Mouse (Mus musculus) hematopoietic multipotent progenitor cell, adult 10-12 weeks (in vitro differentiated cells): ENCODE data around the gene Zfp85. TPM values are rescaled to one million over a fixed set of nuclear protein-coding genes. Genes with fewer than 3 reads are reported as not detected.

Source experiments
- polyA plus RNA-seq: library from polyadenylated mRNA; stranded (reverse); fragments of >175 nt; gene quantifications from 2 replicates; pipeline ENCODE4 v1.2.3, GENCODE M21; 2012; ENCODE audit warnings: low replicate concordance

The Zfp85 gene
- polyA plus RNA-seq = 0.13 and 0.57 TPM in 2 replicates

DNA sequence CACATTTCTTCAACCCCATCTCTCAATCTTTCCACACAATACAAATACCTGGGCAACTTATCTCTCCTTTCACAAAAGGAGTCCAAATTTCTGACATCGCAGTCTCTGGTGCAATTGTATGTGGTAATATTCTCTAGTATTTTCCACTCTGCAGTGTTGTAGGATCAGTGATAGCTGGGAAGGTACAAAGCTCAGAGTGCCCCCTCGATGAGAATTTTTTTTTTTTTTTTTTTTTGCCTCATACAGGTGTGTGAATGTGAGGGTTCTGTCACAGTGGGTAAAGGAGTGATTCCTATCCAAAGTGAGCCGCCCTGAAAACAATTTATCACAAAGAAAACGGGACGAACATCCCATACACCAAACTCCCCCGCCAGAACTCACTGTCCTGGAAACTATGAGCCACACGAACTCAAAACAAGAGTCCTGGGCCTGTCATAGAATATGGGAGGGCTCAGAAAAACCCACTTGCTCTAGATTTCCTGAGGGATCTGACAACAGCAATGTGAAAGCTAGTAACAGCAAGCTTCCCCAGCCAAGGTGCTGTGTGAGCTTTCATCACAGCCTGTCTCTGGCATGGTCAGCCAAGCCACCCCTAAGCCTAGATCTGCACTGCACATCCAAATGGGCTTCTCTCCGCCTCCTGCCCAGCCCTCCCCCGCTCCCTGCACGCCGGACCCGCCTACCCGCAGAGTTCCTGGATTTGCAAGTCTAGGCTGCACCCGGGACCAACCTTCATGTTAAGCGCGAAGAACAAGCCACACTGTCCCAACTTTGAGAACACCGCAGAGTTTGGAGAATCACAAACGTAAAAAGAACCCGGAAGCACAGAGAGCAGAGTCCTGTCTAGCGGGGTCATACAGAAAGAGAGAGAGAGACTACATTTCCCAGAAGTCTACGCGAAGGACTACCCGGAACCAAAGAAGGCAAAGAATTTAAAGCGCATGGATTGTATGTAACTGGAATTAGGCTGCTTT lies at the start of gene Zfp85:
Gene Zfp85 (minus strand): TSS at position 896 of the 974 bp plus-strand sequence.

DNA sequence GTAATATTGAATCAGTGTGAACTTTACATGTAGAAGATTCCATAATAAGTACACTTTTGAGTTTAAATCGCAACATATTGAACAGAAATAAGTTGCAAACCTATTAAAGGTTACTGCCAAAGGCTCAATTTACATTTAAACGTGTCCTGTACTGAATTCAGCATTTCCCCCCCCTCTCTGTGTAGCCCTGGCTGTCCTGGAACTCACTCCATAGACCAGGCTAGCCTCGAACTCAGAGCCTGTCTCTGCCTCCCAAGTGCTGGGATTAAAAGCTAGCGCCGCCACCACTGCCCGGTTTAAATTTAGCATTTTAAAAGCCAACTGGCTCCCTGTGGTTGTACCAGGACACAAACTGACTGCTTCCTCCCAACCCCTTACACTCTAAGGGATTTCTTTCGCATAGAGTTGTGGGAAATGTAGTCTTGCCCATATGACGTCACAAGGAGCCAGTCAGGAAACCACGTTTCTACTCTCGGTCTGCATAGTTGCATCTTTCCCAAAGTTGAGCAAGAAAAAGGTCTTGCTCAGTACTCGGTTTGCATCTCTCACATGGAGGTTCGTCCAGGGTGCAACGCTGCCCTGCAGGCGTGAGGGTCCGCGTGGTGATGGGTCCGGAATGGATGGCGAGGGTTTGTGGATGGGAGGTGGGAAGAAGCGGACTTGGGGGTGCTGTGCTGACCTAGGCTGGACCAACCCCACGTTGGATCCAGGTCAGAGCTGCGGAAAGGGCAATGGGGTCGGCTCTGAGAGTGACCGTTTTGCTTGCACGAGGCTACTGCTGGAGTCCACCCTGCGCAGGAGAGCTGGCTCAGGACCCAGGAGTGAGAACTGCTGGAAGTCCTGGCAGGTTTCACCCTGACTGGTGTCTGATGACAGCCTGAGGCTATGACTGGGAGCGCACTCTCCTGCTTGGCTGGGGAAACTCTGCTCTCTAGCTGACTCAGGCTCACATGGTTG lies 24.5 kb upstream of the Zfp85 start, which contains the start of gene Zfp493:
Gene Zfp493 (plus strand): TSS at position 429 of the 957 bp plus-strand sequence.

DNA sequence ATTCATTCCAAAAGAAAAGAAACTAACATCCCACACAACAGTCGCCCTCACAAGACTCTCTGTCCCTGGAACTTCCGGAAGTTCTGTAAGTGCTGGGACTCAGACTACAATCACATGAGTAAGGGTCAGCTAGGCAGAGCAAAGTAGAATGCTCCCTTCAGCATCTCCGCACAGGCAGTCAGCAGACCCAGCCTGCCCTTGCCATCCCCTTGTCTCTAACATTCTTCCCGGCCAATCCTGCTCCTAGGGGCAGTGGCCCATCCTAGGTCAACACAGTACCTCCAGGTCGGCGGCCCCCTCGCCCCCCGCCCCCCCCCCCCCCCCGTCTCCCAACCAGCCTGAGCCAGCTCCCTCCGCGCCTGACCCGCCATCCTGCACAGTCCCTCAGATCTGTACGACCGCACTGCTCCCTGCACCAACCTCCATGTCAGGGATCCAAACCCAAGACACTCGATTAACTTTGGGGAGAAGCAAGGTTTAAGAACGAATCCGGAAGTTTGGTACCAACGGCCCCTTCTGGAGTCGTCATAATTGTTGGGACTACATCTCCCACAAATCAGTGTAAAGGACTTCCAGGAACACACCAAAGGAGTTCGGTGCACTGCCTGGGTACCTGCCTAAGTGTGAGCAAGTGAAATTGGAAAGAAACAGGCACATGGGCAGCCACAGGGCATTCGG lies 26.2 kb downstream of the Zfp85 start, which contains the start of gene Zfp65:
Gene Zfp65 (minus strand): TSS at position 533 of the 678 bp plus-strand sequence.

Other genes starting within 250 kb of the Zfp85 start
- not detected in 2 replicates for gene Gm26965, start 229.1 kb downstream of the Zfp85 start, polyA plus RNA-seq
- 1.3 and 2.3 TPM in 2 replicates for gene Zfp87, start 229.1 kb downstream of the Zfp85 start, polyA plus RNA-seq
- 0.66 and 0.73 TPM in 2 replicates for gene Zfp748, start 201.4 kb downstream of the Zfp85 start, polyA plus RNA-seq
- 0.29 and 1.1 TPM in 2 replicates for gene Zfp729b, start 145.5 kb downstream of the Zfp85 start, polyA plus RNA-seq
- gene Gm49345, start 117.5 kb downstream of the Zfp85 start, polyA plus RNA-seq = not detected in 2 replicates
- 0.33 and 0.49 TPM in 2 replicates for gene Zfp729a, start 117.4 kb downstream of the Zfp85 start, polyA plus RNA-seq
- 0.21 and 2.1 TPM in 2 replicates for gene Zfp738, start 68.2 kb downstream of the Zfp85 start, polyA plus RNA-seq
- 0.53 and 1.8 TPM in 2 replicates for gene Zfp65, start 26.1 kb downstream of the Zfp85 start, polyA plus RNA-seq
- gene Zfp493, start 24.5 kb upstream of the Zfp85 start, polyA plus RNA-seq = 0.18 and 0.49 TPM in 2 replicates
- gene Zfp273, start 58.5 kb upstream of the Zfp85 start, polyA plus RNA-seq = 0.24 and 0.29 TPM in 2 replicates
- gene Gm10037, start 75.9 kb upstream of the Zfp85 start, polyA plus RNA-seq = not detected in 2 replicates
- gene BC048507, start 108.1 kb upstream of the Zfp85 start, polyA plus RNA-seq = not detected in 2 replicates